Mouse (Mus musculus) E14TG2a.4 (cell line): ENCODE results near the gene Hps6.

Experiments
- CTCF ChIP-seq: conservative IDR thresholded peaks from 2 replicates; pipeline ENCODE4 v1.5.1; 2014; ENCODE audit warnings: low read length
- POU5F1 ChIP-seq: IDR thresholded peaks from 2 replicates; pipeline ENCODE4 v1.6.1; 2014; ENCODE audit warnings: low read length, borderline replicate concordance

GRCm38 (mm10) chr19:45991171-45991570 is 12.1 kb upstream of the Hps6 start:
- TF ChIP-seq CTCF, result no peak
- TF ChIP-seq POU5F1, result no peak
